Mouse (Mus musculus) cerebellum, adult 2 months (tissue): Measurements from ENCODE around the gene Lepr.

Source experiments
- CTCF ChIP-seq: fragments of 200-500 bp; IDR thresholded peaks from 2 replicates; pipeline ENCODE4 v1.5.1; 2011; ENCODE audit warnings: low read depth, mild to moderate bottlenecking, control low read depth, low read length, moderate library complexity, borderline replicate concordance; ENCODE audit not compliant: insufficient read depth
- POLR2A ChIP-seq: fragments of 200-500 bp; IDR thresholded peaks from 2 replicates; pipeline ENCODE4 v1.6.1; 2011; ENCODE audit warnings: low read length, control low read depth, borderline replicate concordance; ENCODE audit not compliant: insufficient read depth

- no peak for TF ChIP-seq CTCF
- TF ChIP-seq POLR2A: no peak
These were observed 1.9 kb upstream of the Lepr start for GRCm38 (mm10) chr4:101715302-101715701.
